Mouse (Mus musculus) kidney, adult 2 months (tissue): ENCODE results near the gene Nln.

Source experiments
- CTCF ChIP-seq: fragments of 200-500 bp; conservative IDR thresholded peaks from 2 replicates; pipeline ENCODE4 v1.5.1; 2011; ENCODE audit warnings: low read depth, mild to moderate bottlenecking, control low read depth, low read length, moderate library complexity, mixed read lengths; ENCODE audit not compliant: insufficient read depth, insufficient read length
- POLR2A ChIP-seq: fragments of 200-500 bp; IDR thresholded peaks from one replicate; pipeline ENCODE4 v1.6.1; 2011; ENCODE audit warnings: low read depth, low read length, control low read depth

DNA sequence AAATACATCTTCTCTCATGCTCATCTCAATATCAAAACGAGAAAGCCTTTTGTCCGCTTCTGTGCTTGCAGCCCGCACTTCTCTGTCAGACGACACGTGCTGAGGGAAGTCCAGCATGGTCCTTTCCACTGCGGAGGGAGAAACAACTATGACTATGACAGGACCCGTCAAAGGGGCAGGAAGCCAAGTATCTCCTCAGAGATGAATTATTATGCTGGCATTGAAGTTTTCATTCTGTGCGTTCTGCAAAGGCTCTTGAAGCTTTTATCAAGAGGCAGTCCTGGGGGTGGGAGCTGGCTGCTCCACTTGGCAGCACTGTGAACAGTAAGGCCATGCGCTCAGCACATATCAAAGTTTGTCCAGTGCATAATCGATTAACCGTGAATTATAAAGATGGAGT, 40.2 kb downstream of the Nln start:
- no peak for TF ChIP-seq CTCF
- TF ChIP-seq POLR2A, result no peak
